Mouse (Mus musculus): ENCODE measurements around the gene Ltbr. TPM values are rescaled to one million over a fixed set of nuclear protein-coding genes. Genes with fewer than 3 reads are reported as not detected.

The Ltbr gene
- polyA plus RNA-seq, 1 experiment from 2014 or later, result 37.8 TPM

DNA sequence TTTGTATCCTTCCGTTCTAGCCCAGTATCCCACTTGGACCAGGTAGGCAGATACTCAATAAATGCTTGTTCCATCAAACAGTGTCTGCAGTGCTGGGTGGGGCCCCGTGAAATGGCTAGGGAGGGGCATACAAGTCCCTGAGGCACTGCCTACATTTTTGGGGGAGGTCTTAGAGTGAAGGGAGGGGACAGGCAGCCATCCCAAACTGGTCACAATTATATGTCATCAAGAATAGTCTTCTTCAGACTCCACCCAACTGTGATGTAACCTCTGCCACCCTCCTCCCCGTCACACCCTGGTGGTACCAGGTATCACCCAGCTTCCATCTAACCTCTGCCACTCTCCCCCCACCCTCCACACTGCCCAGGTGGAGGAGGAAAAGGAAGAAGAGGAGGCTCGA lies 31.2 kb upstream of the Ltbr start:
- Histone ChIP-seq H3K4me3 (no peak overlapping the region), H3K9me3 (replicated peaks) (no peaks in the 10 kb centered on the region), H3K27ac (no peak overlapping the region), H3K9ac (no peak overlapping the region), H3K36me3 (no peaks in the 10 kb centered on the region), H3K4me1 (replicated peaks) (peaks cover 18% of the 10 kb centered on the region), H3K27me3 (no peaks in the 10 kb centered on the region), H3K4me2 (no peak overlapping the region)
- 64% methylated on average over 4 of the region's 4 CpGs for WGBS
- no peak for ATAC-seq (replicated peaks; ENCODE audit: insufficient number of reproducible peaks, insufficient read depth, low FRiP score, low read depth)

DNA sequence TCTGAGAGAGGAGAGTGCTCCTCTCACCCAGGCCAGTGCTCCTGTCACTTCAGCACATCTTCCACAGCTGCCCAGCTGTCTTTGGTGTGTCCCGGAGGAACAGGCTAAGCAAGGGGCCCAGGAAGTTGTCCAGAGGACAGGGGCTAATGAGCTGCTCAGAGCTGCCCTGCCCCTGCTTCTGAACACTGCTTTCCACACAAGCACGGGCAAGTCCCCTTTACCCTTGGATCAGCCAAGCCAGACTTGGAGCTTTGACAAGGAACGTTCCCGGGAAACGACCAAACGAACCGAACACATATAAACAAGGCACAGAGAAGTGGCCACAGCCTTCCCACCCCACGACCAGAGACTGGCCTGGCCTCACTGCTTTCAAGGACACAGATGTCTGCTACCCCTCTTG lies 30.4 kb upstream of the Ltbr start:
- Histone ChIP-seq H3K9me3 (replicated peaks) (no peaks in the 10 kb centered on the region), H3K27me3 (no peaks in the 10 kb centered on the region), H3K4me2 (no peak overlapping the region), H3K36me3 (no peaks in the 10 kb centered on the region), H3K9ac (no peak overlapping the region), H3K4me3 (no peak overlapping the region), H3K4me1 (replicated peaks) (peaks cover 16% of the 10 kb centered on the region), H3K27ac (no peak overlapping the region)
- ATAC-seq (replicated peaks; ENCODE audit: insufficient number of reproducible peaks, insufficient read depth, low FRiP score, low read depth), result no peak
- 23% methylated on average over 8 of the region's 8 CpGs for WGBS

DNA sequence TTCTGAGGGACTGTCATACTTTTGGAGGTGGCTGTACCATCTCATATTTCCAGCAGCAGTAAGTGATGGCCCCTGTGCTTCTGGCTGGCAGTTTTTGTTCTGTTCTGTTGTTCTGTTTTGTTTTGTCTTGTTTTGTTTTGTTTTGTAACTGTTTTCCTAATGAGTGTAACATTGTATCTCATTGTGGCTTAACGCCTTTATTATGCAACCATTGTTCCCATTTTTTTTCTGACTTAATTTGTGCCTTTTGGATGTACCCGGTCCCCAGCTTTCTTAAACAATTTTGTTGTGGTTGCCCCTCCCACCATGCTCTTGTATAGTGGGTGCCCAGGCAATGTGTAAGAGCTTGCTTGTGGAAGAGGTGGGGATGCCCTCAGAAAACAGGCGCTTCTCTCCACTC lies 28.5 kb upstream of the Ltbr start:
- H3K4me2 ChIP-seq, result no peak overlapping the region
- 68% methylated on average over 3 of the region's 3 CpGs for WGBS
- ATAC-seq (replicated peaks; ENCODE audit: insufficient number of reproducible peaks, insufficient read depth, low FRiP score, low read depth), result no peak
- no peak overlapping the region for H3K27ac ChIP-seq
- peaks cover 5% of the 10 kb centered on the region for H3K4me1 ChIP-seq (replicated peaks)
- no peak overlapping the region for H3K9ac ChIP-seq
- no peaks in the 10 kb centered on the region for H3K27me3 ChIP-seq
- no peaks in the 10 kb centered on the region for H3K36me3 ChIP-seq
- no peaks in the 10 kb centered on the region for H3K9me3 ChIP-seq (replicated peaks)
- H3K4me3 ChIP-seq, result no peak overlapping the region

DNA sequence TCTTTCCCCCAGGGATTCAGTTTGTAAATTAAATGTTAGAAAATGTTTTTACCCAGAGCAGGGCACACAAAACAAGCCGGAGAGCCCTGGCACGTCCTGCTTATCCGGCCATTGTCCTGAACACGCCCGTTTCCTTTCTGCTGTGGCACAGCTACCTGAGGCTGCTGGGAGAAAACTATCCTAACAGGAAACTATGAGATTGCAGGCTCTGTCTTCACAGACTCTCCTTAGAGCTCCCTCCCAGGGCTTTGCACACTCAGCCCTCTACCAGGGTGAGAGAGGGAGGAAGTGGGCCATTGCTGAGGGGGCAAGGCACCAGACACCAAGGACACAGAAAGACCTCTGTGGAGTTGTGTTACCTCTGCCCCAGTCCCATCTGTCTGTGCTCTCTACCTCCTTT lies 26.6 kb upstream of the Ltbr start:
- ATAC-seq (replicated peaks; ENCODE audit: insufficient number of reproducible peaks, insufficient read depth, low FRiP score, low read depth), result peak; percentile 33; the same call in 1 of the 2 replicates
- Histone ChIP-seq H3K9ac (no peak overlapping the region), H3K9me3 (replicated peaks) (no peaks in the 10 kb centered on the region), H3K27me3 (no peaks in the 10 kb centered on the region), H3K4me3 (no peak overlapping the region), H3K36me3 (no peaks in the 10 kb centered on the region), H3K4me2 (no peak overlapping the region), H3K27ac (peak overlapping the region; percentile 82), H3K4me1 (replicated peaks) (peaks cover 5% of the 10 kb centered on the region)
- WGBS, result 52% methylated on average over 5 of the region's 5 CpGs

DNA sequence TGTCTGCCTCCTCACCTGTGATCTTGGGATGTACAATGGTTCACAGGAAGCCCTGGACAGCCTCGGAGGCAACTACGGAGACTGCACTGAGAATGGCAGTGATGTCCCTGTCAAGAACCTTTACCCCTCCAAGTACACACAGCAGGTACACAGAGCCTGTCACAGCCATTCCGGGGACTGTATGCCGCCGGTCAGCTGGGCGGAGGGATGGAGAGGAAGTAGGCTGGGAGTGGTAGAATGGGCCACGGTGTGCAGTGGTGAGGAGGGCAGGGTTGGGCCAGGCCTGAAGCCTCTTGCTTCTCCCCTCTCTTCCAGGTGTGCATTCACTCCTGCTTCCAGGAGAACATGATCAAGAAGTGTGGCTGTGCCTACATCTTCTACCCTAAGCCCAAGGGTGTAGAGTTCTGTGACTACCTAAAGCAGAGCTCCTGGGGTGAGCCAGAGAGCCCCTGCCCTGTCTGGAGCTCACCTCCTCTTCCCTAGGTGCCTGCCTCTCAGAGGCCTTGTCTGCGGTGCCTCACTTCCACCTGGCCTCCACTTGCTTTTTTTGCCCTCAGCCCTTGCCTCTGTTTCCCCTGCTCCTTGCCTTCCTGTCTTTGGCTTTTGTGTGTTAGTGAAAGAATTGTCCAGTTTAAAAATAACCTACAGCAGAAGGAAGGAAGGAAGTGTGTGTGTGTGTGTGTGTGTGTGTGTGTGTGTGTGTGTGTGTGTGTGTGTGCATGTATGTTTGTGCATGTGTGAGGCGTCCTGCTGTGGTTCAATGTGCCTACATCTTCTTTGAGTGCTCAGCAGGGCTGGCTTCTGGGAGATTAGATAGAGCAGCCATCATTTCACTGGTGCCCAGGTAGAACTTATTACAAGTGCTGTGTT lies 25.3 kb upstream of the Ltbr start:
- H3K9me3 ChIP-seq (replicated peaks), result no peaks in the 10 kb centered on the region
- H3K27me3 ChIP-seq, result no peaks in the 10 kb centered on the region
- 65% methylated on average over 9 of the region's 9 CpGs for WGBS
- no peak for ATAC-seq (replicated peaks; ENCODE audit: insufficient number of reproducible peaks, insufficient read depth, low FRiP score, low read depth)
- peak overlapping the region; percentile 82; the same call in 1 of the 2 replicates for H3K27ac ChIP-seq
- no peak overlapping the region for H3K4me3 ChIP-seq
- H3K4me1 ChIP-seq (replicated peaks), result peaks cover 5% of the 10 kb centered on the region; the same call in 1 of the 2 replicates
- no peak overlapping the region for H3K9ac ChIP-seq
- H3K4me2 ChIP-seq, result no peak overlapping the region
- H3K36me3 ChIP-seq, result no peaks in the 10 kb centered on the region

DNA sequence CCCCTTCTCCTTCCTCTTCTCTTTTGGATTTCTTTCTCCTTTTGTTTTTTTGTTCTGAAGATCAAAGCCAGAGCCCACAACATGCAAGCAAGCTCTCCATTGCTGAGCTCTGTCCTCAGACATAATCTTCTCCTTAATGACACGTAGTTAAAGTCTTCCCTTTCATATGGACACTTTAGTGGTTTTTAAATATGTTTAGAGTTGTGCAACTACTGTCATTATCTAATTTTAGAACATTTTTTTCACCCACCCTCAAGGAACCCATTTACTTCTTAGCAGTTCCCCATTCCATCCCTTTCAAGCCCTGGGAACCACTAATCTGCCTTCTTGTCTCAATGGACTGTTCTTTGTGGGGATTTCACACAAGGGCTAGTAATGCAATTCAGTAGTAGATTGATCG lies 20.7 kb upstream of the Ltbr start:
- Histone ChIP-seq H3K27ac (no peak overlapping the region), H3K36me3 (no peaks in the 10 kb centered on the region), H3K4me2 (no peak overlapping the region), H3K27me3 (no peaks in the 10 kb centered on the region), H3K4me3 (no peak overlapping the region), H3K9me3 (replicated peaks) (no peaks in the 10 kb centered on the region), H3K9ac (no peak overlapping the region), H3K4me1 (replicated peaks) (peaks cover 7% of the 10 kb centered on the region; the same call in 1 of the 2 replicates)
- 83% methylated on average over 2 of the region's 2 CpGs for WGBS
- ATAC-seq (replicated peaks; ENCODE audit: insufficient number of reproducible peaks, insufficient read depth, low FRiP score, low read depth), result no peak

DNA sequence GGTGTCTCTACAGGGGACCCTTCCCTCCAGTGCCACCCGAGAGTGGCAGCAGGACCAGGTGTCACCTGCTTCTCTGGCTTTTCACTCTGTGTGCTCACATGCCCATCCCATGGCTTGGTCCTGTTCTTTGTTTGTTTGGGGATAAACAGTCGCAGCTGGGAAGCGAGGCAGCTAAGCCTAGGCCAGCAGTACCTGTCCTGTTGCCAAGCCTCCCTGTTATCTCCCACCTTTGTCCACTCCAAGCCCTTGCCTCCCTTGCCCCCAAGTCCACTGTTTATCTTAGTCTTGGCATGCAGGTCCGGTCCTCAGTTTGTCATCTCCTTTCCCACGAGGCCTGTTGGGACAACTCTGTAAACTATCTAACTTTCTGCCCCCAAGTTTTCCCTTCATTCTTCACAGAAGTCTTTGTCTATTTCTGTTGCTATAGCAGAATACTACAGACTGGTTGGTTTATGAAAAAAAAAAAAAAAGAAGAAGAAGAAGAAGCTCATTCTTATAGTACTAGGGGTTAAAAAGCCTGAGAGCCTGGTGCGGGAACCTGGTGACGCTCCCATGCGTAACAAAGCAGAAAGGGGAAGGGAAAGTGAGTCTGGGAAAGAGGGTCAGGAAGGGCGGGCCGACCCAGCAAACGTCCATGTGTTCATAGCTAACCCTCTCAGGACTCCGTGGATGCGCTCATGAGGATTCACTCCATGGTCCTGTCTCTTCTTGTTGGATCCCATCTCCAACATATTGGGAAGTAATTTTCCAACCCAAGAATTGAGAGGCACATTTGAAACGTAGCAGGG lies 19.6 kb upstream of the Ltbr start:
- no peak overlapping the region for H3K4me2 ChIP-seq
- no peak overlapping the region for H3K9ac ChIP-seq
- no peak overlapping the region for H3K4me3 ChIP-seq
- H3K36me3 ChIP-seq, result no peaks in the 10 kb centered on the region
- ATAC-seq (replicated peaks; ENCODE audit: insufficient number of reproducible peaks, insufficient read depth, low FRiP score, low read depth), result no peak
- no peaks in the 10 kb centered on the region for H3K27me3 ChIP-seq
- H3K27ac ChIP-seq, result no peak overlapping the region
- no peaks in the 10 kb centered on the region for H3K9me3 ChIP-seq (replicated peaks)
- H3K4me1 ChIP-seq (replicated peaks), result peaks cover 7% of the 10 kb centered on the region; the same call in 1 of the 2 replicates
- WGBS, result 63% methylated on average over 14 of the region's 14 CpGs

DNA sequence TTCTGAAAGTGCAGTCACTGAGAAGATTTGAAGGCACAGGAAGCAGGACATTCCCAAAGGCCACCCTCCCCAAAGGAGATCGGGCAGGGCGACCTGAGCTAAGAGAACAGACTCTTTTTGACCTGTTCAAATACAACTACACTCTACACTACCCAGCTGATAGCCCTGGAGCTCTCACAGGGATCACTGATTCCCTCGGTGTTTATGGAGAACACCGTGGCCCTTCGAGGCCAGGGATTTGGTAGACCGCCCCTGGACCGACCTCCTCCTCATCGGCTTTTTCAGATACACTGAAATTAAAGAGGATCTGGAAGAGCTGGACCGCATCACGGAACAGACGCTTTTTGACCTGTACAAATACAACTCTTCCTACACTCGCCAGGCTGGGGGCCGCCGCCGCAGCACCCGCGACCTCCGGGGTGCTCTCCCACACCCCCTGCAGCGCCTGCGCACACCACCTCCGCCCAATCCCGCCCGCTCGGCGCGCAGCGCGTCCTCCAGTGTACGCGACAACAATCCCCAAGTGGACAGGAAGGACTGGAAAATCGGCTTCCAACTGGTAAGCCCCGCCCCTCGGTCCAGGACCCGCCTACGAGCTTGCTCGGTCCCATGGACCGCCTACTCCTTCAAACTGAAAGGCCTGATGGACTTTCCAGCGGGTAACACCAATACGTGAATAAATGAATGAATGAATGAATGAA lies 17.1 kb upstream of the Ltbr start:
- no peaks in the 10 kb centered on the region for H3K9me3 ChIP-seq (replicated peaks)
- ATAC-seq (replicated peaks; ENCODE audit: insufficient number of reproducible peaks, insufficient read depth, low FRiP score, low read depth), result peak; percentile 91
- peak overlapping the region; percentile 63 for H3K9ac ChIP-seq
- H3K27me3 ChIP-seq, result no peaks in the 10 kb centered on the region
- peak overlapping the region; percentile 63 for H3K4me3 ChIP-seq
- no peaks in the 10 kb centered on the region for H3K36me3 ChIP-seq
- peaks cover 7% of the 10 kb centered on the region; the same call in 1 of the 2 replicates for H3K4me1 ChIP-seq (replicated peaks)
- peak overlapping the region; percentile 90 for H3K4me2 ChIP-seq
- H3K27ac ChIP-seq, result peak overlapping the region; percentile 41
- WGBS, result 1% methylated on average over 39 of the region's 39 CpGs

DNA sequence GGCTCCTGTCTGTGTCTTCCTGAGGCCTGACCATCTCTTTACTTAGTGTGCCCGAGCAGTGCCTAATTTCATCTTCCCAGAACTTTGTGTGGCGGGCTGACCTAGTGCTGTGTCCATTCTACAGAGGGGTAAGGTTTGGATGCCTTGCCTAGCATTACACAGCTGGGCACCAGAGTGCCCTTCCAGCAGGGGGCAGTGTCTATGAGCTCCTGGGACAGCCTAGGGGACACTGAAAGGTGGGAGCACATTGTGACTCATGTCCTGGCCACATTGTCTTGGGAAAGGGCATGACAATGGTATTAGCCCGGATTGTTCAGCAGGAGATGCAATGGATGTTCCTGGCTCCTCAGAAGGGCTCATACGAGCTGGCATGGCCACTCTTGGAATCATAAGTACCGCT lies 14.6 kb upstream of the Ltbr start:
- Histone ChIP-seq H3K27ac (no peak overlapping the region), H3K4me1 (replicated peaks) (peaks cover 10% of the 10 kb centered on the region), H3K4me3 (no peak overlapping the region), H3K9me3 (replicated peaks) (no peaks in the 10 kb centered on the region), H3K36me3 (no peaks in the 10 kb centered on the region), H3K9ac (no peak overlapping the region), H3K4me2 (no peak overlapping the region), H3K27me3 (peaks cover 3% of the 10 kb centered on the region; the same call in 1 of the 2 replicates)
- no peak for ATAC-seq (replicated peaks; ENCODE audit: insufficient number of reproducible peaks, insufficient read depth, low FRiP score, low read depth)
- WGBS, result 73% methylated on average over 5 of the region's 5 CpGs

DNA sequence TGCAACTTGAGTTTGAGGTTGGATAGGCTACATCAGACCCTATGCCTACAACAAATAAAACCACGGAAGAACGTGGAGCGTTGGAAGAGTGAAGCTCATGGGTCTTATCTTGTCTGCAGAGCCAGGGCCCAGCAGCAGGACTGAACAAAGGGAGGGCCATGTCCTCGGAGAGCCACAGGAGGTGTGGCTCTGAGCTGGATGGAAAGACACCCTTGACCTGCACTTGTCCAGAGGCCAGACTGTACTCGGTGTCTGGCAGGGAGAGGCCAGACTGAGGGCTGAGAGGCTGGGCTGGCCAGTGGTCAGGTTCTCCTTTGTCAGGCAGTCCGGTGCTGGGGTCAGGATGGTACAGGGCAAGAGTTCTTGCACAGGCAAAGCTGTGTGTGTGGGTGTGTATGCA lies 11.7 kb upstream of the Ltbr start:
- Histone ChIP-seq H3K36me3 (no peaks in the 10 kb centered on the region), H3K27ac (no peak overlapping the region), H3K9ac (0 out of 2 replicates have a peak overlapping the region, but pooled peaks have one; percentile 10), H3K4me1 (replicated peaks) (peaks cover 23% of the 10 kb centered on the region), H3K4me2 (no peak overlapping the region), H3K4me3 (no peak overlapping the region), H3K9me3 (replicated peaks) (no peaks in the 10 kb centered on the region), H3K27me3 (peaks cover 32% of the 10 kb centered on the region)
- 24% methylated on average over 6 of the region's 6 CpGs for WGBS
- no peak for ATAC-seq (replicated peaks; ENCODE audit: insufficient number of reproducible peaks, insufficient read depth, low FRiP score, low read depth)

DNA sequence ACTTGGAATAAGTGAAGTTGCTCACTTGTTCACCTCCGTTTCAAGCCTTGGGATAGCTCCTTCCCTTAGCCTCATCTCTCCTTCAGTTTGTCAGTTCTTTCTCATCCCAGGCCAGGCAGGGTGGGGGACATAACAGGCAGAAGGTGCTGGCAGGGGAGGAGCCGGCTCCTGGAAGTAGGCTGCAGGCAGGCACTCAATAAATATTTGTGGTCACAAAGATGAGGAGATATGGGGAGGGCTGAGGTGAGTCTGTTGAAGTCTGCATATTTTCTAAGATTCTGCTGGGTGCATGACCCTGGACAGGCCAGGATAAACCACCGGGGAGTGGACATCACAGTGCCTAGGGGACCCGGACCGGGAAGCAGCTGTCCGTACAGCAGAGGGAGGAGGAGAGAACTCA lies 9.9 kb upstream of the Ltbr start:
- no peak overlapping the region for H3K4me2 ChIP-seq
- no peaks in the 10 kb centered on the region for H3K9me3 ChIP-seq (replicated peaks)
- peaks cover 45% of the 10 kb centered on the region for H3K27me3 ChIP-seq
- H3K27ac ChIP-seq, result no peak overlapping the region
- no peak for ATAC-seq (replicated peaks; ENCODE audit: insufficient number of reproducible peaks, insufficient read depth, low FRiP score, low read depth)
- H3K4me3 ChIP-seq, result no peak overlapping the region
- H3K9ac ChIP-seq, result no peak overlapping the region
- H3K4me1 ChIP-seq (replicated peaks), result peaks cover 21% of the 10 kb centered on the region
- WGBS, result 59% methylated on average over 6 of the region's 6 CpGs
- no peaks in the 10 kb centered on the region for H3K36me3 ChIP-seq

Measured in heart, embryonic 15.5 days (tissue).